In the genomic region with DNA sequence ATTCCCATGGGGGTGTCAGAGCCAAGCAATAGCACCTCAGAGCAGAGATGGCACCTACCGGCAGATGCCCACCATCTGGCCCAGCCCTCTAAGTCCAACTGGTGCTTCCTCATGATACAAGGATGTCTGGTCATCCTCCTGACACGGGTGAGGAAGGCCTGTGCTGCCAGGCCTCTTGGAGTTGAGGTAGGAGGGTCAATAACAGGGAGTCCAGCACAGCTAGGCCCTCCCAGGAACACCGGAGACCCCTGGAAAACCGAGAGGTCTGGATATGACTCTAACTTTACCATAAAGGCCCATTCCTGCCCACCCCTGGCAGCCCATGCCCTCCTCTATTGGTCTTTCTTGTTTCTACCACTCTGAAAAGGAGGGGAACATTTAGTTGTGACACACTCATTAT, we compare ENCODE assay signal across 37 mouse cellular contexts. TPM values are rescaled to one million over a fixed set of nuclear protein-coding genes. Genes with fewer than 3 reads are reported as not detected.
"Had no signal": no experiment of that assay in that cellular context is flagged by ENCODE, and none has a peak within 500 bp of the region (broad histone marks: within the 10 kb centered on the region; RNA-seq: fewer than 3 reads in every experiment).

No protein-coding gene starts in this region.

- H3K4me2 ChIP-seq: heart, embryonic 11.5 days; heart, embryonic 12.5 days; heart, embryonic 13.5 days; heart, embryonic 15.5 days; hindbrain, embryonic 12.5 days; hindbrain, embryonic 13.5 days; hindbrain, embryonic 14.5 days; hindbrain, embryonic 15.5 days; intestine, embryonic 15.5 days; kidney, embryonic 15.5 days had no signal

- H3K4me3 ChIP-seq: heart, embryonic 10.5 days; heart, embryonic 12.5 days; heart, embryonic 13.5 days; heart, embryonic 15.5 days; hindbrain, embryonic 10.5 days; hindbrain, embryonic 12.5 days; hindbrain, embryonic 13.5 days; hindbrain, embryonic 15.5 days; intestine, embryonic 15.5 days; kidney, embryonic 15.5 days; layer of hippocampus, adult 2 months had no signal

- H3K9me3 ChIP-seq: heart, embryonic 10.5 days; heart, embryonic 12.5 days; heart, embryonic 13.5 days; heart, embryonic 15.5 days; hindbrain, embryonic 10.5 days; hindbrain, embryonic 12.5 days; hindbrain, embryonic 13.5 days; hindbrain, embryonic 15.5 days; intestine, embryonic 15.5 days; kidney, embryonic 15.5 days had no signal

- H3K27me3 ChIP-seq: heart, embryonic 12.5 days; heart, embryonic 13.5 days; heart, embryonic 15.5 days; hindbrain, embryonic 12.5 days; hindbrain, embryonic 13.5 days; hindbrain, embryonic 15.5 days; intestine, embryonic 15.5 days; kidney, embryonic 15.5 days had no signal

- DNase-seq: heart, postnatal 10 days; heart, postnatal 14 days; heart, postnatal 36 days; heart, postnatal 4 days; kidney, adult 11 months; kidney, adult 18-20 months; kidney, adult 2 months; kidney, adult 8-10 months; kidney, adult 9 months; kidney, postnatal 10 days; kidney, postnatal 14 days; kidney, postnatal 36 days; kidney, postnatal 4 days; layer of hippocampus, adult 9-11 months; layer of hippocampus, postnatal 36 days had no signal

- H3K27ac ChIP-seq: heart, embryonic 10.5 days; heart, embryonic 13.5 days; heart, embryonic 15.5 days; hindbrain, embryonic 10.5 days; hindbrain, embryonic 12.5 days; hindbrain, embryonic 13.5 days; hindbrain, embryonic 14.5 days; hindbrain, embryonic 15.5 days; hindbrain, postnatal 0 days; intestine, embryonic 15.5 days; kidney, embryonic 15.5 days; kidney, postnatal 0 days; layer of hippocampus, adult 2 months had no signal

- H3K36me3 ChIP-seq: heart, embryonic 15.5 days; hindbrain, embryonic 12.5 days; intestine, embryonic 15.5 days had no signal

- H3K9ac ChIP-seq: heart, embryonic 12.5 days; heart, embryonic 13.5 days; heart, embryonic 15.5 days; hindbrain, embryonic 12.5 days; hindbrain, embryonic 13.5 days; hindbrain, embryonic 14.5 days; hindbrain, embryonic 15.5 days; intestine, embryonic 15.5 days; kidney, embryonic 15.5 days had no signal

- ATAC-seq: hindbrain, embryonic 16.5 days; hindbrain, postnatal 0 days; inflammation-experienced regulatory T-cells, adult 6 months; intestine, embryonic 15.5 days; intestine, embryonic 16.5 days; intestine, postnatal 0 days had no signal

RNA-seq across cellular contexts. Expression of a gene that starts 20.9 kb away (rescaled TPM):
- polyA plus RNA-seq: inflammation-experienced regulatory T-cells, adult 6 months had no signal

RNA-seq across cellular contexts. Expression of a gene that starts 22.4 kb away (rescaled TPM):
- polyA plus RNA-seq: heart, embryonic 11.5 days; kidney, embryonic 14.5 days had no signal

RNA-seq across cellular contexts. Expression of a gene that starts 42.6 kb away (rescaled TPM):
- polyA plus RNA-seq: inflammation-experienced regulatory T-cells, adult 6 months had no signal

RNA-seq across cellular contexts. Expression of a gene that starts 56.4 kb away (rescaled TPM):
- polyA plus RNA-seq: heart, embryonic 10.5 days; heart, embryonic 11.5 days; heart, embryonic 12.5 days; heart, embryonic 14.5 days; hindbrain, embryonic 11.5 days; inflammation-experienced regulatory T-cells, adult 6 months; intestine, postnatal 0 days; kidney, postnatal 0 days had no signal
